Mouse (Mus musculus) CH12.LX (cell line): ENCODE results near the gene Prkaa2.

Experiments used
- BHLHE40 ChIP-seq: IDR thresholded peaks from 2 replicates; pipeline ENCODE4 v1.6.1; 2011; ENCODE audit warnings: mild to moderate bottlenecking, low read depth, low read length, improper control_type of control experiment
- CTCF ChIP-seq, 2 experiments: IDR thresholded peaks in 1 of 2; conservative IDR thresholded peaks in 1 of 2; 2 replicates each; pipeline ENCODE4 v1.5.1; 2011 to 2012; ENCODE audit warnings: low read depth in 2 of 2, low read length in 2 of 2, improper control_type of control experiment in 1 of 2, inconsistent platforms in 1 of 2, mild to moderate bottlenecking in 1 of 2, moderate library complexity in 1 of 2
- EP300 ChIP-seq: IDR thresholded peaks from 2 replicates; pipeline ENCODE4 v1.6.1; 2011; ENCODE audit warnings: low read length, improper control_type of control experiment
- GABPA ChIP-seq: IDR thresholded peaks from 2 replicates; pipeline ENCODE4 v1.6.1; 2012; ENCODE audit warnings: low read depth, low read length, improper control_type of control experiment, inconsistent platforms; ENCODE audit not compliant: insufficient replicate concordance
- POLR2A ChIP-seq: IDR thresholded peaks from 2 replicates; pipeline ENCODE4 v1.6.1; 2011; ENCODE audit warnings: low read depth, mild to moderate bottlenecking, improper control_type of control experiment, low read length
- RAD21 ChIP-seq: IDR thresholded peaks from 2 replicates; pipeline ENCODE4 v1.6.1; 2011; ENCODE audit warnings: low read depth, mild to moderate bottlenecking, low read length, improper control_type of control experiment, moderate library complexity
- TBP ChIP-seq: conservative IDR thresholded peaks from 2 replicates; pipeline ENCODE4 v1.6.1; 2011; ENCODE audit warnings: low read depth, low read length, improper control_type of control experiment
- UBTF ChIP-seq: IDR thresholded peaks from 2 replicates; pipeline ENCODE4 v1.6.1; 2012; ENCODE audit warnings: low read depth, mild to moderate bottlenecking, inconsistent platforms, low read length, improper control_type of control experiment, moderate library complexity

DNA sequence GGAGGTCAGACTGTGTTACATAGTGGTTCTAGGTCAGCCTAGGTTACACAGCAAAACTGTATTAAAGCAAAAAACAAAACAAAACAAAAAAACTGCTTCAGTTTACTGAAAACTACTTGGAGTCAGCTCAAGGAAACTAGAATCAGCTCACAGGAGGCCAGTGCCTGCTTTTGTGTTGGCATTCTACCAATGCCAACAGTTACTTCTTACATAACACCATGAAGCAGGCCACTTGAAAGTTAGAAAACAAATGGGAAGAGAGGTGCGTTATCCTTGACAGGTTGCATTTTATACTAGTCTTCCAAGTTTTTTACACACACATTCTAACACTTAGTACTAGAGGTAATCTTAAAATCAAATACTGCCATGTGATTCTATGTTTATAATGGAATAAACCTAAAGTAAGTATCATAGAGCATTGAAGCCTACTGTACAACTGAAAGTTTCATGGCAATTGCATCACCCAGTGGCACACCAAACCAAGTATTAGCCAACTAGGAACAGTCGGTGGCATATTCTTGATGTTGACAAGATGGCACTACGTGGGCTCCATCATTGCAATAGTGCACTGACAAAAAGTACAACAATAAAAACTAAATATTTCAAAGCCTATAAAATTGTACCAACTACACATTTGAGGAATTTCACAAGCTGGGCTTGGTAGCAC, 37.8 kb downstream of the Prkaa2 start:
- TF ChIP-seq UBTF (no peak), CTCF (conservative IDR thresholded peaks at IDR 0.05 in 1 of 2, IDR thresholded peaks at IDR 0.05 in 1 of 2; ENCODE audit: low read depth in 2 of 2, low read length in 2 of 2) (no peak), TBP (no peak), POLR2A (no peak), GABPA (no peak), EP300 (no peak), RAD21 (no peak), BHLHE40 (no peak)
